Mouse (Mus musculus): Measurements from ENCODE around the gene Gcc1. TPM values are rescaled to one million over a fixed set of nuclear protein-coding genes. Genes with fewer than 3 reads are reported as not detected.
A peak's percentile ranks its signal among the peaks of the same experiment; 100 is the strongest.

Gcc1 gene
- polyA plus RNA-seq, 1 experiment from 2014 or later, result 11.4 TPM

DNA sequence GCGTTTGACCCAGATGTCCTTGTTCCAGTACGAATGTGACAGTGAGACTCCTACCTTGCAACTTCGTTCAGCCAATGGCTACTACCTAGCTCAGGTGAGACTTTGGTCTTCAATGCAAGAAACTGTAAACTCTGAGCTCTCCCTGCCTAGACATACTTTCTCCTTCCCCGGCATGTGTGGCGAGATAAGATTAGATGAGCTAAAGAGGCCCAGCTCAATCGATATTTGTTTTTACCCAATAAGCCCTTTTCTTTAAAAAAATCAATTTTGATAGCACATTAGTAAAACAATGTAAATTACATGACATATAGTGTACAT lies 3.3 kb upstream of the Gcc1 start:
- DNase-seq (ENCODE audit: low spot score), result no peak
- Histone ChIP-seq H3K27ac (replicated peaks) (no peak overlapping the region), H3K27me3 (ENCODE audit: low read depth, poor library complexity, severe bottlenecking) (no peaks in the 10 kb centered on the region), H3K9me3 (replicated peaks) (no peaks in the 10 kb centered on the region), H3K36me3 (peaks cover 8% of the 10 kb centered on the region), H3K4me3 (no peak overlapping the region), H3K4me1 (no peaks in the 10 kb centered on the region)
- WGBS, result 76% methylated on average over 6 of the region's 6 CpGs

DNA sequence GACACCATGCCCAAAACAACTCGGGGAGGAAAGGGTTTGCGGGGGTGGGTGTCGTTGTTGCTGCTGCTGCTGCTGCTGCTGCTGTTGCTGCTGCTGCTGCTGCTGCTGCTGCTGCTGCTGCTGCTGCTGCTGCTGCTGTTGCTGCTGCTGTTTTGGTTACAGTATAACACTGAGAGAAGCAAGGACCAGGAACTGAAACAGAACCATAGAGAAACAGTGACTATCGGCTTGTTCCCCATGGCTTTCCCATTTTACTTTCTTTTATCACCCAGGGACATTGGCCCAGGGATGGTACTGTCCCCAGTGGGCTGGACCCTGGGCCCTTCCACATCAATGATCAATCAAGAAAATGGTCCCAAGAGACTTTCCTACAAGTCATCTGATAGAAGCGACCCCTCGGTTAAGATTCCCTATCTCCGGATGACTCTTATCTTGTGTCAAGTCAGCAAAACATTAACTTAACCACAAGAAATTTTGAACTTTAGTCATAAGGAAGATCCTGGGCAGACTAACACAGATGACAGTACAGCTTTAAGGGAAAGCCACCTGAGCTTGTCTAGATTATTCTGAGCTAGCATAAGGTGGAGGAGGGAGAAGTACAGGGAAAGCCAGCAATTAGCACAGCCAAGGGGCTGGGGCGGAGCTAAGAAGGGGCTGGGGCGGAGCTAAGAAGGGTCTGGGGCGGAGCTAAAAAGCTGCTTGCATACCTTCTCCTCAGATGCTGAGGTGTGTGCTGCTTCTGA lies 2.8 kb upstream of the Gcc1 start:
- WGBS, result 87% methylated on average over 10 of the region's 10 CpGs

DNA sequence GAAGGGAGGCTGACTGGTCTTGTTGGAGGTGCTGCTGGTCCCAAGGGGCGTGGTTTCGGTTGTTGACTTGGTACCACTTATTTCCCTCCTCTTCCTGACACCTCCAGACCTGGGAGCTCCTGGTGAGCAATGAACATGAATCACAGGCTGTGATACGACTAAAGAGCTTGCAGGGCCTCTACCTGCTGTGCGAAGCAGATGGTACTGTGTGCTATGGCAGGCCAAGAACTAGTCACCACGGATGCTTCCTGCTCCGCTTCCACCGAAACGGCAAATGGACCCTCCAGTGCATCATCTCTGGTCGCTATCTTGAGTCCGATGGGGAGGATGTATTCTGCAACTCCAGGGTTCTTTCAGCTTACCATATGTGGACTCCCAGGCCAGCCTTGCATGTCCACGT lies 1.7 kb upstream of the Gcc1 start:
- H3K4me1 ChIP-seq, result peaks cover 10% of the 10 kb centered on the region
- H3K27me3 ChIP-seq (ENCODE audit: low read depth, poor library complexity, severe bottlenecking), result no peaks in the 10 kb centered on the region
- no peak for DNase-seq (ENCODE audit: low spot score)
- no peak overlapping the region for H3K4me3 ChIP-seq
- peaks cover 24% of the 10 kb centered on the region for H3K36me3 ChIP-seq
- no peak overlapping the region for H3K27ac ChIP-seq (replicated peaks)
- WGBS, result 90% methylated on average over 11 of the region's 11 CpGs
- no peaks in the 10 kb centered on the region for H3K9me3 ChIP-seq (replicated peaks)

More for the DNA sequence above, 2.8 kb upstream of the Gcc1 start:
- H3K27me3 ChIP-seq (ENCODE audit: low read depth, poor library complexity, severe bottlenecking), result no peaks in the 10 kb centered on the region
- H3K36me3 ChIP-seq, result peaks cover 13% of the 10 kb centered on the region
- no peak overlapping the region for H3K27ac ChIP-seq (replicated peaks)
- H3K9me3 ChIP-seq (replicated peaks), result no peaks in the 10 kb centered on the region
- H3K4me1 ChIP-seq, result peaks cover 2% of the 10 kb centered on the region; the same call in 1 of the 2 replicates
- no peak for DNase-seq (ENCODE audit: low spot score)
- H3K4me3 ChIP-seq, result no peak overlapping the region

DNA sequence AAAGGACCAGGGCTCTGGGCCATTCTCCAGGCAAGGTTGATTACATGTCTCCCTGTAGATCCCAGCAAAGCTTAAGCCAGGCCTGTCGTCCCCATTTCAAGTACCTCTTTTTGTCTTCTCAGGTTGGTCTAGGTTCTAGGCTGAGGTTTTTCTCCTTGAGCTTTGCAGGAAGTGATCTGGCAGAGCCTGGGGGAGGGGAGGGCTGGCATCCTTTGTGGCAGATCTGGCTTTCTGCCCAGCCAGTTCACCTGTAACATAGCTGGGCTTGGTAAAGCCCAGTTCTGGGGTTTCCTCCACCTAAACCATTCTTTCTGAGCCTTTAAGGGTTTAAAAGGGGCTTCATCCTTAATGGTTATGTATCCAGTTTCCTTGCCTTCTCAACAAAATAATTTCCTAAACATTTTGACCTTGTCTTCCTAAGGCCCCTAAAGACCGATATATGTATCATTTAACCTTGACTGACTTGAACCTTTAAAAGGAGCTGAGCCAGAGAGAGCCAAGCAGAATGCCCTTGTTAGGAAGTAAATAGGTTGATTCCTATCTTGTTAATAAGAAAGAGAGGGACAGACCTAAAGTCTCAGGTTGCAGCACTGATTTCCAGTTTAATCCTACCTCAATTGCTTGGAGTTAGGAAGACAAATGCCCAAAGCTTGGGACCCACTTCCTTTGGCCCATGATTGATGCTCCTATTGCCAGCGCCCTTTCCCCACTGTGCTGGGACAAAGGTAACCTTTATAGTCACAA lies 922 bp downstream of the Gcc1 start, which contains the start of gene Fscn3:
Gene Fscn3, plus strand, starts transcription at position 694 of the 744 bp plus-strand sequence.
- H3K36me3 ChIP-seq, result peaks cover 25% of the 10 kb centered on the region
- H3K9me3 ChIP-seq (replicated peaks), result no peaks in the 10 kb centered on the region
- no peak within 1 kb of the TSS for H3K4me3 ChIP-seq
- no peak for DNase-seq (ENCODE audit: low spot score)
- H3K27me3 ChIP-seq (ENCODE audit: low read depth, poor library complexity, severe bottlenecking), result no peaks in the 10 kb centered on the region
- H3K4me1 ChIP-seq, result peaks cover 21% of the 10 kb centered on the region
- 90% methylated on average over 3 of the region's 3 CpGs for WGBS
- H3K27ac ChIP-seq (replicated peaks), result no peak within 1 kb of the TSS

DNA sequence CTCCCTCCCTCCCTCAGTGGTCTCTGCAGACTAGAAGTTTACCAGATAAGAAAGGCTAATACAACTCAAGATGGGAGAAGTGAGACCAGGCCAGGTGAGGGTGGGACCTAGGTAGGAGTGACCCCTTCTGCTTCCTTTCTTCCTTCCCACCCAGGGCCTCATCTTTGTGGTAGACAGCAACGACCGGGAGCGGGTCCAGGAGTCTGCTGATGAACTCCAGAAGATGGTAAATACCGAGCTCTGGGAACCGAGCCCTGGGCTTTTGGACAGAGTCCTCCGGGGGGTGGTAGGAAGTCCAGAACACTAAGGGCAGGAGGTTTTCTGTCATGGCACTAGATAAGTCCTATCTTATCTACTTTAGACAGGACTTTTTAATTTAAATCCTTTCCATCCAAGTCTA lies 3.2 kb downstream of the Gcc1 start:
- H3K4me3 ChIP-seq, result peak overlapping the region; percentile 80
- no peaks in the 10 kb centered on the region for H3K27me3 ChIP-seq (ENCODE audit: low read depth, poor library complexity, severe bottlenecking)
- no peak for DNase-seq (ENCODE audit: low spot score)
- H3K36me3 ChIP-seq, result peaks cover 25% of the 10 kb centered on the region
- WGBS, result 91% methylated on average over 6 of the region's 6 CpGs
- no peaks in the 10 kb centered on the region for H3K9me3 ChIP-seq (replicated peaks)
- peaks cover 44% of the 10 kb centered on the region for H3K4me1 ChIP-seq
- H3K27ac ChIP-seq (replicated peaks), result no peak overlapping the region

DNA sequence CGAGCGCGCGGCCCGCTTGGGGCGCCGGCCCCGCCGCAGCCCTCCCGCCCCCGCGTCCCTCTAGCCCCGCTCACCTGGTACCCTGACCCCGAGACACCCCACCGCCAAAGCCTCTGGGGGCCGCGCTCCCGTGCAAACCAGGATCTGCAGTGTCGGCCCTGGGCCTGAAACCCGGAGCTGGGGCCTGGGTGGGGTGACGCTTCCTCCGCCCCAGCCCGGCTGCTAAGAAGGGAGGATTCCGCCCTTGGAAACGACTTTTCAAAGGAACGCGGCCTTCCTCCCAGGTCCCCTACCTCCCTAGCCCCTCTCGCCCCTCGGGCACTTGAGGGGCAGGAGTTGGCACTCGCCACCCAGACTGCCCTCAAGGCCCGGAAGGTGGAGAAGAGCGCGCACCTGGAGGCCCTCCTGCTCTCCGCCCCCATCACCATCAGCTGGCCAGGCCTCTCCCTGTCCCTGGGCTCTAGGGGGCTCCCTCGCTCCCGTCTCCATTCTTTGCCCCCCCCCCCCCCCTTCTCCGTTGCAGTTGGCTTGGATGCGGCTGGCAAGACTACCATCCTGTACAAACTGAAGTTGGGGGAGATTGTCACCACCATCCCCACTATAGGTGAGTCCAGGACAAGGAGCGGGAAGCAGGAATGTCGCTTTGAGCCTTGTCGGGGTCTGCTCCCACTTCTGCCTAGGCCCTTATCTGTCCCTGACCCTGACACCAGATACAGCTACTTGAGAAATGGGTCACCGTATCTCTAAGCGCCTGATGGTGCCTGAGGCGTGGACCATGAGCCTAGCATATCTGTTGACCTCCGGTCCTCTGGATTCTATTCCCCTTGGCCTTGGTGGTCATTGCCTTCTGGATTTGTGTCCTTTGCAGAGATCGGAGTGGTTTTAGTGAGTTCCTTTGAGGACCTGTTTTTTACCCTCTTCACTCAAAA lies 4.2 kb downstream of the Gcc1 start:
- Histone ChIP-seq H3K9me3 (replicated peaks) (no peaks in the 10 kb centered on the region), H3K27ac (replicated peaks) (peak overlapping the region; percentile 95), H3K36me3 (peaks cover 30% of the 10 kb centered on the region), H3K27me3 (ENCODE audit: low read depth, poor library complexity, severe bottlenecking) (no peaks in the 10 kb centered on the region), H3K4me3 (peak overlapping the region; percentile 80), H3K4me1 (peaks cover 50% of the 10 kb centered on the region)
- WGBS, result 11% methylated on average over 45 of the region's 46 CpGs
- peak; percentile 54 for DNase-seq (ENCODE audit: low spot score)

DNA sequence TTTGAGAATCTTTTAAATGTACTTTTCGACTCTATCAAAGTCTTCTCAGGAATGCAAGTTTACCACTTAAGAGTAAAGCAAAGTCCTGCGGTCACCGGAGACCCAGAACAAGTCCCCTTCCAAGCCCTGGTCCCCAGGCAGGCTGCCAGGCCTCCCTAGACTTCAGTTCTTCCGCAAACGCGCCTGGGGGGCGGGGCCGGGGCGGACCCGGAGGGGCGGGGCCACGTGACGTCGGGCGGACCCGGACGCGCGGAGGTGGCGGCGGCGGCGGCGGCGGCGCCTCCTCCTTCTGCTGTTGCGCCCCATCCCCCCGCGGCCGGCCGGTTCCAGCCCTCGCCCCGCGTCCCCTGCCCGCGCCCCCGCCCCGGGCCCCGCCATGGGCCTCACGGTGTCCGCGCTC lies 4.9 kb downstream of the Gcc1 start, which contains the start of gene Arf5:
Gene Arf5, plus strand, starts transcription at position 248 of the 400 bp plus-strand sequence.
- Histone ChIP-seq H3K27me3 (ENCODE audit: low read depth, poor library complexity, severe bottlenecking) (no peaks in the 10 kb centered on the region), H3K4me1 (peaks cover 50% of the 10 kb centered on the region), H3K36me3 (peaks cover 37% of the 10 kb centered on the region), H3K9me3 (replicated peaks) (no peaks in the 10 kb centered on the region), H3K27ac (replicated peaks) (peak within 1 kb of the TSS; percentile 95), H3K4me3 (peak within 1 kb of the TSS; percentile 92)
- peak; percentile 91 for DNase-seq (ENCODE audit: low spot score)
- WGBS, result 2% methylated on average over 37 of the region's 42 CpGs

DNA sequence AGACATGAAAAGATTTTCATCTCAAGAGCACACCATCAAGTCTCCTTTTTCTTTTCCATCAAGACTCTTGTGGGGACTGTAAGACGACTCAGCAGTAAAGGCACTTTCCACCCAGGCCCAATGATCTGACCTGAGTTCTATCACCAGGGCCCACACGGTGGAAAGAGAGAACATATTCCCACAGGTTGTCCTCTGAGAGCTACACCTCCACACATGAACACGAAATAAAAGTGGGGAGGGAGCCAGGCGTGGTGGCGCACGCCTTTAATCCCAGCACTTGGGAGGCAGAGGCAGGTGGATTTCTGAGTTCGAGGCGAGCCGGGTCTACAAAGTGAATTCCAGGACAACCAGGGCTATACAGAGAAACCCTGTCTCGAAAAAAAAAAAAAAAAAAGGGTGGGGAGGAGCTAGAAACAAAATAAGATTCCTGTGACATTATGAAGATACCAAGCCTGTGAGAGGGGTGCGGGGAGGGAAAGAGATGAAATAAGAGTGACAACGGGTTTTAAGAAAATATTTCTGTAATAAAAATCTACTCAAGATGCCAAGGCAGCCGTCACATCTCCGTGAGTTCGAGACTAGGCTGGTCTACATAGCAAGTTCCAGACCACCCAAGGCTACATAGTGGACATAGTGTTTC lies 5.4 kb downstream of the Gcc1 start:
- whole genome bisulfite sequencing, result 76% methylated on average over 15 of the region's 15 CpGs
- Histone ChIP-seq H3K4me3 (peak overlapping the region; percentile 80), H3K9me3 (replicated peaks) (no peaks in the 10 kb centered on the region), H3K36me3 (peaks cover 43% of the 10 kb centered on the region), H3K27me3 (ENCODE audit: low read depth, poor library complexity, severe bottlenecking) (no peaks in the 10 kb centered on the region), H3K4me1 (peaks cover 50% of the 10 kb centered on the region), H3K27ac (replicated peaks) (peak overlapping the region; percentile 95; the same call in 1 of the 2 replicates)
- DNase-seq (ENCODE audit: low spot score), result no peak

DNA sequence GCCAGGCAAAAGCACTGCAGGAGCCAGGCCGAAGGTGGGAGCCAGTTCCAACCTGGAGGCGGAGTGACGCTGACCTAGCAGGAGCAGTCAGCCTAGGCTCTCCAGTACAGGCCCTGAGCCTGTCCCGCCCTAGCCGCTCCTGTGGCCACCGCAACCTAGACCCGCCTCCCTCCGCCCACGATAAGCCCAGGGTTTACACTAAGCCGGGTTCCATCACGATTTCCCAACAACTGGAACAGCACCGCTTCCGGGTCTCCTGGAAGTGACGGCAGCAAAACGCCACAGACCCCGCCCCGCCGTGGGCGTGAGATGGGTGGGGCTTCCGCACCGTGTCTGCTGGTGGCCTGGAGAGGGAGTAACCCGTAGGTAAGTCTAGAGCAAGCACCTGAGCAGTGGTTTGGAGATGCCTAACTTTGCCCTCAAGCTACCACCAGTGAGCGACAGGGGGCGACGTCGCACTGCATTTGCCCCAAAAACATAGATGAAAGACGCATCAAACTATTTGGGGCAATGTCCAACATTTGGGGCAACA lies 6.7 kb downstream of the Gcc1 start:
- Histone ChIP-seq H3K4me1 (peaks cover 50% of the 10 kb centered on the region), H3K27me3 (ENCODE audit: low read depth, poor library complexity, severe bottlenecking) (no peaks in the 10 kb centered on the region), H3K9me3 (replicated peaks) (no peaks in the 10 kb centered on the region), H3K4me3 (peak overlapping the region; percentile 92), H3K27ac (replicated peaks) (peak overlapping the region; percentile 81), H3K36me3 (peaks cover 48% of the 10 kb centered on the region)
- peak; percentile 89 for DNase-seq (ENCODE audit: low spot score)
- WGBS, result under 1% methylated on average over 27 of the region's 27 CpGs

DNA sequence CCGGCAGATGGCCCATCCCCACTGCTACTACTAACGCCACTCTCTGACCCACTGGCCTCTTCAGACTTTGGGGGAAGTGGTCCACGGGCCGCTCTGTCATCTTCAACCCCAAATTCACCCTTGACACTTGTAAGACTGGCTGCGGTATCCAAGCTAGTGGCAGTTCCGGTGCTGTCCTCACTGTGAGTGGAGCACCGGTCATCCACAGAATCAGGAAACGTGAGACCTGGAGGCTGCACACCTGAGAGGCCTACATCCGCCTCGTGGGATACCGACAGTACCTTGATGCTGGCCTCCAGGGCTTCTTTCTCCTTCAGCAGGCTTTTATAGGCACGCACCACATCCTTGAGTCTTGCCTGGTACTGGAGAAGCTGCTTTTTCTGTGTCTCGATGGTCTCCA lies 7.3 kb downstream of the Gcc1 start:
- Histone ChIP-seq H3K36me3 (peaks cover 48% of the 10 kb centered on the region), H3K4me3 (peak overlapping the region; percentile 92), H3K4me1 (peaks cover 47% of the 10 kb centered on the region), H3K27me3 (ENCODE audit: low read depth, poor library complexity, severe bottlenecking) (no peaks in the 10 kb centered on the region), H3K27ac (replicated peaks) (peak overlapping the region; percentile 81), H3K9me3 (replicated peaks) (no peaks in the 10 kb centered on the region)
- DNase-seq (ENCODE audit: low spot score), result no peak
- WGBS, result 25% methylated on average over 13 of the region's 13 CpGs

DNA sequence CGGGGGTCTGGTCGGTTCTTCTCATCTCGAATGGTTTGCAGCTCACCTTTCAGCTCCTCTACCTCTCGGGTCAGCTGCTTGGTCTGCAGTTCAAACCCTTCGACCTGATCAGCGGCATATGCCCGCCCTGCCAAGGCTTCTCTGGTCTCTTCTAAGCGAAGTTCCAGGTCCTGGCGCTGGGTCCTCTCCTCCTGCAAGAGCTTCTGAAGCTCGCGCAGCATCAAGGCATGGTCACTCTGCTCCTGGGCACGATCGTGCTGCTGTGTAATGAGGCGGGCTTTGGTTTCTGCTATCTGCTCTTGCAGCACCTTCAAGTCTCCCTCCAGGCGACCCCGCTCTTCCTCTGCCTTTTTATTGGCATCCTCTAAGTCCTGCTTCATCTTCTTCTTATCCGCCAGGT lies 7.8 kb downstream of the Gcc1 start:
- WGBS, result 84% methylated on average over 17 of the region's 17 CpGs
- peaks cover 48% of the 10 kb centered on the region for H3K36me3 ChIP-seq
- no peaks in the 10 kb centered on the region for H3K27me3 ChIP-seq (ENCODE audit: low read depth, poor library complexity, severe bottlenecking)
- peaks cover 43% of the 10 kb centered on the region for H3K4me1 ChIP-seq
- no peak for DNase-seq (ENCODE audit: low spot score)
- H3K9me3 ChIP-seq (replicated peaks), result no peaks in the 10 kb centered on the region
- peak overlapping the region; percentile 92 for H3K4me3 ChIP-seq
- no peak overlapping the region for H3K27ac ChIP-seq (replicated peaks)

DNA sequence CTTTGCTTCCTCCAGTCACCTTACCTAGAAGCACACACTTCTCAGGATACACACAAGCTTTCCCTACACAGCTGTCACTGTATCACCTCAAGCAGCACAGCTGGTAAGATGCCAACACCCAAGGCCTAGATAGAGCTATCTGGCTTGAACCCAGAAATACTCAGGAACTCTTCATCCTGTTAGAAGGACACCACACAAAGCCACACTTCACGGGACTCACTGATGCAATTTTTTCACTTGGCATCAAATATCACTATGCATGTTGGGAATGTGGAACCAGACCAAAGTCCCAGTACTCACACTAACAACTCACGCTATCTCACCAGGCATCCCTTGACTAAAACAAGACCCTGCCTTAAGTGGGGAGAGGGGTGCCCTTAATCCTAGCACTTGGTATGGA lies 8.5 kb downstream of the Gcc1 start:
- Histone ChIP-seq H3K27ac (replicated peaks) (no peak overlapping the region), H3K9me3 (replicated peaks) (no peaks in the 10 kb centered on the region), H3K36me3 (peaks cover 49% of the 10 kb centered on the region), H3K4me1 (peaks cover 38% of the 10 kb centered on the region), H3K27me3 (ENCODE audit: low read depth, poor library complexity, severe bottlenecking) (no peaks in the 10 kb centered on the region), H3K4me3 (peak overlapping the region; percentile 92; the same call in 1 of the 2 replicates)
- DNase-seq (ENCODE audit: low spot score), result no peak
- WGBS, result 88% methylated on average over 2 of the region's 2 CpGs

All from midbrain, embryonic 10.5 days (tissue).